Mouse (Mus musculus): ENCODE measurements at regions not wholly inside any gene's neighbourhood (a gene's known extent, or its start where the extent isn't known, plus 50 kb on each side); places are given as distances from the start of the nearest gene placed in this dataset.

DNA sequence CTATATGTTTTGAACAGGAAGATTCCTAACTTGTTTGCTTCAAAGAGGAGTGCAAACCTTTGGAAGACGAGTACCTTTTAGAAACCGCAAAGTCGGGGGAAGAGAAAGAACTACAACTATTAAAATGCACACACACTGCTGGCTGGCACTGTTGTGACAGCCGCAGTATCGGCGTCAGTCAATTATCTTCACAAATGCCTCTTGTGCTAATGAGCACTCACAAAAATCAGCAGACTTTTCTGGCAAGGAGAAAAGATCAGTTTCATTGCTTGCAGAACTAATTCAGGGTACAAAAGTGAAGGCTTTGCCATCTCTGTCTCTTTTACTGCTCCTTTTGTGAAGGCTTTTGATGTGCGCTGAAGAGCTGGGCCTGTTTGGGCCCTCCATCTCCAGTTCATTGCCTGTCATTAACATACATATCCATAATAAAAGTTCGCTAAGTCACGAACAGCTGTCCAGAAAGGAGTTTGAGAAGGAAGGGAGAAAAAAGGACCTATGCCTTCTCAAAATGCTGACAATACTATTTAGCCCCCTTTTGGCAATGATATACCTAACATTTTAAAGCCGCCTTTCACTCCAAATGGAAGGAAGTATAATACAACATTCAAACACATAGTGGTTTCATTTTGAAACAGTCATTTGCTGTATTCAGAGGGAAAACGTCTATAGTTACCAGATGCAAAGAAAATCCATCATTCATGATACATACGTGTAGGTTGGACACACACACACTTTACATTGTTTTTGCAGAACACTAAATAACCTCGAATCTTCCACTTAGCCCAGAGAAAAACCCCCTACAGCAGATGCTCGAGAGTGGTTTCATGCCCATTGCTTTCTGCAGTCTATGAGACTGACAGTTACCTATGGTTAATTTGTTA is 186.6 kb upstream of the Sp8 start:
- no peak for DNase-seq (ENCODE audit: low spot score)

DNA sequence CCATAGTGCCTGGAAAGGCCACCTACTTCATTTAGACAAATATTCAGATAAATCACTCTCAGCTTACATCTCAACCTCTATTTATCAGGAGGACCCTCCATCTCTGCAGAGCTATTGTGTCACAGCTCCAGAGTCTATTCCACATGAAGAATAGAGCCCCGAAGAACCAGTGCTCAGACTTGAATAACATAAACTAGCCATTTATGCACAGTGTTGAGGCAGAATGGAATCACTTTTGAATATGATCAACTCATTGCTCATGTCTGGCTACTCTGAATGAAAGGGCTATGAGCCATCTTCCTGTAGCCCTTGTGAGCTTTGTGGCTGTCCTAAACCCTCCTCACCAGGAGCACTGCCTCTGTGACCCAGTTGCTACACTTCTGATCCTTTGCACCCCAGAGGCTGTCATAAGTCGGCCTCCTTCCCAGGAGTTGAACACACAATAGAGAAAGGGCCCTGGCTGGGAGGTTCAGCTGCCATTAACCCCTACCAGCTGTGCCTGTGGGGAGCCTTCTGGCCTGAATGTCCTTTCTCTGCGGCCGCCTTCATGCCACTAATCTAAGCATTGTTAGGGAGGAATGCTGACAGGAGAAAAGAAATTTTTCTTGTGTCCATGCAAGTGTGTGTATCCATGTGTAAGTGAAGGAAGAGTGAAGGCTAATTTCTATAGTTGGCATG is 195.5 kb upstream of the Sp8 start:
- no peak for DNase-seq (ENCODE audit: low spot score)

DNA sequence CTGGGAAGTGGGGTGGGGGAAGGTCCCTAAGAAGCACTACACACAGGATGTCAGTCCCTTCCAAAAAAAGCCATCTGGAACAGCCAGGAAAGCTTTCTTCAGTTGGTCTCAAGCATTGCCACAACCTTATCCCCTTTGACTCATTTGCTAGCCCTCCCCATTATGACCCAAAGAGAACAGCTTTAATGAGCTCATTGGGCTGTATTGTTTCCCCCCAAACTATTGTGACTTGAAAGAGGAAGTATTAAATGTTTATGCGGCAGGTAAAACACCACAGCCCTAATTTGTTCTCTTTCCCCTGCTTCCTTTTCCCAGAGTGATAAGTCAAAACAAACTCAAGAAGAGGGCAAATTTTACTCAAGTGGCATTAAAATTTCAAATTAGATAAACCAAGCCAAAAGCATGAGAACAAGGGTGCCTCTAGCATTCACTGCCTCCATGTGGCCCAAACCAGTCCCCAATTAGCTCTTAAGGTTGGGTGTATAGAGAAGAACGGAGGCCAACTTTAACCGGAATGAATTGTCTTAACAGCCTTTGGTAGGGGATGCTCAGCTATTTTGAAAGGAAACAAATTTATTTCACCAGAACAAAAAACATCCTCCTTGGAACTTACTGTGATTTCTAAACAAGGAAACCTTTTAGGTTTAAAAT is 196.7 kb upstream of the Sp8 start:
- DNase-seq (ENCODE audit: low spot score): no peak

DNA sequence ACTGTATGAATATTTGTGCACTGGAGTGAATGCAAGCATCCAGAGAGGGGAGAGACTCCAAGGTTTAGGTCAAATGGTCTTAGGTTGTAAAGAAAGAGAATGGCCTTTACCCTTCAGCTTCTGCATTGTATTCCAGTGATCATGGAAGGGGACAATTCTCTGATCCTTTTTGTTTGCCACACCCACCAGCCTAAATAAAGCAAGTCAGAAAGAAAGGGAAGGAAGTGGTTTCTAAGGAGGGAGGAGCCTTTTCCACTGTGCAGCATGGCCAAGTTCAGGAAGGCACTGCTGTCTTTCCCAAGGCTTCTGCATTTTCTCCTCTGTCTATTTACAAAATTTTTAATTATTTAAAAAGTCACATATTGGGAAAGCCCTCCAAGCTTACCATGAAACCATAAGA is 197.5 kb upstream of the Sp8 start:
- no peak for DNase-seq (ENCODE audit: low spot score)

DNA sequence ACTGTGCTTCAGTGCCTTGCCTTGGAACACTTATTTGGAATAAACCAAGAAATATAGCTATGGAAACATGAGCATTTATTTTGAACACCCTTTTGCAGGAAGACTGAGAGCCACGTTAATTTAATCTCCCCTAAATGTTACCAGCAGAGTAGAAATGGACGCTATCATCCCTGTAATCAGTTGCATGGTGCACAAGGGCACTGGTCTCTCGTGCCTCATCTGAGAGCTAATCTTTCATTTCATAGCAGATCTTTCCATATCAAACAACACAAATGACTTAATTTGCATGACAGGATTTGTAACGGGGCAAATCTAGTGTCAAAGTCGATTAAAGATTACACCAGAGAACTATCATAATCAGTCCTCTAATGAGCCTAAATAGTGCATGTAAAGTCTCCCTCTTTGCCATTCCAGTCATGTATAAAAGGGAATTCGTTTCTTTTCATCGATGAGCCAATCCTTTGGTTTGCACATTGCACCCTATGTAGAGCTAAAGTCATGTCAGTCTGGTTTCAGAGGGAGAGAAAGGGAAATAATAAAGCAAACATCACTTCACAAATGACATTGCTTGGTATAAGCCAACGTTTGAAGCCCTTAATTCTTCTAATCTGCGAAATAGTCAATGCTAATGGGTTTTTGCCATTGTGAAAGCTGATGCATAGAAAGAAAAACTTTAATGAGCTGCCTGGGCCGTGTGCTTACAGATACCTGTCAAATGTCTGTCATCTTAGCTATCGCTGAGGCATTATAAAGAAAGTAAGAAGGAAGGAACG is 198.7 kb upstream of the Sp8 start:
- DNase-seq (ENCODE audit: low spot score): no peak

DNA sequence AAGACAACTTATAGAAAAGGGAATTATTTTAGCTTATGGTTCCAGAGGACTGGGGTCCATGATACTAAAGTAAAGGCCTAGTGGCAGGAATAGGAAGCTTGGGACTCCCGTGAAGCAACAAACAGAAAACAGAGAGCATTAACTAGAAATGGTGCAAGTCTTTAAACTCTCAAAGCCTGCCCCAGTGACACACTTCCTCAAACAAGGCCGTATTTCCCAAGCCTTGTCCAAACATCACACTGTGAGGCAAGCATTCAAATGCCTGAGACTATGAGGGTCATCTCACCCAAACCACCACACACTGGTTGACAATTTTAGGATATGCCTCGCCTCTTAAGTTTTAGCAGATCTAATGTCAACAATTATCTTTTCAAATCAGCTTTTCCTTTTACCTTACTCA is 205.2 kb upstream of the Sp8 start:
- no peak for DNase-seq (ENCODE audit: low spot score)

DNA sequence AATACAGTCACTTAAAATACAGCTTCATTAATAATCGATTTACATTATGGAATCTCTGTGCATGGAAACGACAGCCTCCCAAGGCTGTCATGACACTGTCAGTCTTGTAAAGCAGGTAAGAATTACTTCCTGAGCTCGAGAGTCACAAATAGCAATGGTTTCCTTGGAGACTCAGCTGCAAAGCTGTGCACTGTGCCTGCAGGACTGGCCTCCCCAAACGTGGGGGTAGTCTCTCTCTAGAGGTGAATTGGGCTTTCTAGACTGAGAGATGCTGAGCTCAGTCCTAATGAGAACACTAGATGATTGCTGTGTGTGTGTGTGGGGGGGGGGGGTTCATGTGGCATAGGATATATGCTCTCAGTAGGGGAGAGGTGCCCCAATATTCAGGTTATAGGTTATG is 208.9 kb upstream of the Sp8 start:
- DNase-seq (ENCODE audit: low spot score): no peak

DNA sequence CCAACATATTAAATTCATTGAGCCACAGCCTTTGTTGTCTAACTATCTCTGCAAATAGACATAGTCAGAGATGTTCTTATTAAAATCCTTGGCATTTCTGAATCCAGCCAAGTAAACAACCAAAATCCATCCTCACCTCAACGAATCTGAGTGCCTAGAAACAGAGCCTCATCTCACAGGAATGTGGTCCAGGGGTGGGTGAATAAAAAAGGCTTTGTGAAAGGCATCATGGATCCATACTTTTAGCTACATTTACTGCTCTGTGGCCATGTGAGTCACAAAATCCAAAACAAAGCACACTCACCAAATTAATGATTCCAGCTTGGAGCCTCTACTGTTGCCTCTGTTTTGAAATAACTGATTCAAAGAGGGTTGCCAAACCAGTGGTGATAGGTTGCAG is 210.7 kb upstream of the Sp8 start:
- DNase-seq (ENCODE audit: low spot score): no peak

DNA sequence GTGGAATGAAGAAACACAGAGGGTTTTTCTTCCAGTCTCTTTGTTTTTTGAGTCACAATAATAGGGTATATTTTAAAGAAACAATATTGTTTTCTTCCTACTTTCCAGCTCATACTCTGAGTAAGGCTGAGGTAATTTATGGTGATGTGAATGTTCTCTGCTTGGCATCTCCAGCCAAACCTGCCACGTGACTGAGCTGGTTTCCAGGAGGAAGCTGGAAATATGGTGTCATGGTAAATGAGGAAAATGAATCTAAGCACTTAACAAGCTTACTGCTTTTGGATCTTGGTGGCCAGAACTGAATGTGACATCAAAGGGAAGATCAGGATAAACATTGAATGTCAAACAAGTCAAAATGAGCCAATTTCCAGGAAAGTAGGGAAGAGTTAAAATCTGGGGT is 215.8 kb upstream of the Sp8 start:
- no peak for DNase-seq (ENCODE audit: low spot score)

DNA sequence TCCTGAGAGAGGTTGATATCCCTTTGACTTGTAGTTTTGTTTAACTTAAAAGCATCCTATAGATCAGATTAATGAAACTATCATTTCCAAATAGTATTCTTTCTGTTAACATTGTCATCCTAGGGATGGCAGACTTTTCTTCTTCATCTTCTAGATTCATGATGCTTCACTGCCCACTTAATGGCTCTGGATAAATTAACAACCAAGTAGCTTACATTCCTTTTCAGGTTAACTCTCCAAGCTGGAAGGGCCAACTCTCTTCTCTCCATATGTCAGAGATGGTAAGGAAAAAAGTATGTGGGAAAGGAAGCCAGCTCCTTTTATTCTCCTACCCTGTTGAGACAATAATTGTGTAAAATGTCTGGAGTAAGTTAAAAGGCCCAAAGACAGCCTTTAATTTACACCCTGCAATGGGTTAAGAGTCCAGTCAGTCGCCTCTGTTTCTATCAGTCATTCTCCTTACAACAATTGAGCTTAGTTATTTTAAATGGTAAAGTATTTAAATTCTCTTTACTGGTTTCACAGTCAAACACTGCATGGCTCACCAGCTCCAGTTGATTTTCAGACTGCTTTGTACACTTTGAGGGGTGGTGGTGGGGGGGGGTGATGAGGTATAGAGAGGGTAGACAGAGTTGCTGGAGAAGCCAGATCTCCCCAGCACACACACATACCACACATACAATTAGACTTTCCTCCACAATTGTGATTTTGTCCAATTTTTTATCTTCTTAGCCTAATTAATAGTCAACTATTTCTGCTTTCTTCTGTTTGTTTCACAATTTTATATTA is 224.2 kb upstream of the Sp8 start:
- no peak for DNase-seq (ENCODE audit: low spot score)

DNA sequence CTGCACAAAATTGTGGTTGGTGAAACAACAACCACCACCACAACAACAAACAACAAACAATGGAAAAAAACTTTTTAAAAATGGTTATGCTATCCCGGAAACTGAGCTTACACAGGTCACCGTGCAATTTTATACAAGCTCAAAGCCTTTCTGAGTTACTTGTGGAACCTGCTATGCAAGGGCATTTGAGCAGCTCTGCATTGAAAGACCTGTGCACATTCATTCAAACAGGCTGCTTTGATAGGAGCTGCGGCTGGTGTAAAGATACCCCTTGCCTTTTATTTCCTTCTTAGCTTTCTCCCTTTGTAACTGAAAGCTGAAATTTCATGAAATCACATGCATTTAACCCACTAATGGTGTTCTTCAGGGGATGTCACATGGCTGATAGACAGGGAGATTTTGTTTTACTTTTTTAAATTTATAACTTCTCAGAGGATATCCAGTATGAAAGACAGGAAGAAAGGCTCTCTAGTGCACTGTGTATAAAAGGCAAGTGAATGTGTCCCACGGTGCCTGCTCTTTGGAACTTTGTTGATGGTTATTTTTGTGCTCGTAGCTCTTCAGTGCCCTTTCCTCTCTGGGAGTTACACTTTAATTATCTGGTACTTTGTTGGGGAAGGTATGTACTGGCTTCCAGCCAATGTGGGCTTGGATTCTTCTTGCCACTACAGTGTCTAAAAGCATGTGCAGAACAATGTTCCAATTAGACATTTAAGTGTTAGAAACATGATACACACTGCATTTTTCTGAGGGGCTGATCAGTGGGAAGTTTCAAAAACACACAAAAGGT is 225.1 kb upstream of the Sp8 start:
- DNase-seq (ENCODE audit: low spot score): no peak

DNA sequence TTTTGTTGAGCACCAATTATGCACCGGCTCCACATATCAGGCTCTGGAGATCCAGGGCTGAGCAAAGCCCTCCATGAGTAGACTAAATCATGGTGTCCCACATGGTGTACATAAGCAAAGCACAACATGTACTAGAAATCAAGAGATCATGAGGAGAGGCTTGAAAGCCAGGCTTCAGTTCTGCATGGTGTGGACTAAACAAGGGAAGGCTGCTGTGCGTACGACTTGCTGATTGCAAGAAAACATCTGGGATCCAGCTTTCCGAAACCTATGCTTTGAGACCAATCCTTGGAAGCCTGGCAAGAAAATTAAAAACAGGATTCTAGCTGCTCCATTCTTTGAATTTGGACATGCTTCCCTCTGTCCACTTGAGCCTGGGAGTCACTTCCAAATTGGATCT is 249.1 kb upstream of the Sp8 start:
- no peak for DNase-seq (ENCODE audit: low spot score)

DNA sequence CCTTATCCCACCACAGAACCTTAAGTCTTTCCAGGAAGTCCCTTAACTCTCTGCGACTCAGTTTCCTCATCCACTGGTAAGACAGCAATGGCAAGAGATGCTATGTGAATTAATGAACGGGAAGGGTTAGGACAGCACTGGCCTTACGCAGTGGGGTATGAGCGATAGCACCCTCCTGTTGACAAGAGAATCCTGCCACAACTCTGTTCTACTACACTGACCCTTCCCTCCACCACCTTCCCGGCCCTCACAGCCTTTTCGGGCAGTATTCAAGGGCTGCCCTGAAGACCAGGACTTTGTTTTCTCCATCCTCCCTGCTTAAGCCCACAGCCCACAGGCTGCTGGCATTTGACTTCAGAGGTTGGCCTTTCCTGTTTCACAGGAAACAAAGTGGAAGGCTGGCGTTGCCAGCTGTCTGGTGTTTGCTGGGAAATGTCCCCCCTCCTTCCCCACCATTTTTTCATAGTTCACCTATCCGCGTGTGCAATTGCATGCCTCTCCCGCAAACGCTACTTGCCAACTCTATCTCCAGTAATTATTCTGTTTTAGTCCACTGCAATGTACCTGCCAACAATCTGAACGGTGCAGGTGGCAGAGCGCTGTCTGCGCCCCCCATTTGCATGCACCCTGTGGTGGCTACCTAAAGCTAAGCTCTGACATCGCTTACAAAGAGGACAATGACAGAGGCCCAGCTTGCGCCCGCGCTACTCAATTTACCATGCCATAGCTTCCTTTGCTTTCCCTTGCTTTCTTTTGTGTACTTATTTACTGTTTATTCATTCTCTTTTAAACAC is 251.2 kb upstream of the Sp8 start:
- DNase-seq (ENCODE audit: low spot score): no peak

DNA sequence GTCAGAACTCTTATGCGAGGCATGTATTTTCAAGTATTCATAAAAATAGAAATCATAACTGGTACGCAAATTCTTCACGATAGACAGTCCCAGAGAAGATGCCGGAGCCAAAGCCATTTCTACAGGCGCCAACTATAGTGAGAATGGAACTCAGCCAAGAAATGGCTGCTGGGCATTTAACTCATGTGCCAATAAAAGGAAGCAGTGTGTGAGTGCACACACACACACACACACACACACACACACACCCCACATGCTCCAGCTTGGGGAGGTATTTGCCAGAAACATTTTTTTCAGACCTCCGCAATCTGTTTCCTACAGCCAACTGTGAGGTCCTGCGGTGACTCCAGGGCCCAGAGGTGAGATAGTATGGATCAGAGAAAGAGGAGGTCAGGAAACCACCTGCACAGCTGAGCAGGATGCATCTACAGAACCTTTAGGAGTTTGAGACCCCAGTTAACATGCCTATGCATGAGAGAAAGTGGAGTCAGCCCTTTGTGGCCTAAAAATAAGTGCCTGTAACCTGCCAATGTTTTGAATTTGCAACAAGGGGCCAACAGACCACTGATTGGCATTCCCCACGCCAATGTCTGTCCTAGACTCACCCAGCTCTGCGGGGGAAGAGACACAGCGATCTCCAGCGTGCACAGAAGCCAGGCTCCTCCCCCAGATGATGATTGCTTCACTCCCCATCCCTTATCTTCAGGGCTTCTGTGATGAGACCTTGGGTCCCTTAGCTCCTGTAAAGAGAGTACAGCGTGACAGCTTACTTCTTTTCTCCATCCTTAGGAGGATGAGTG is 262.1 kb upstream of the Sp8 start:
- DNase-seq (ENCODE audit: low spot score): no peak

DNA sequence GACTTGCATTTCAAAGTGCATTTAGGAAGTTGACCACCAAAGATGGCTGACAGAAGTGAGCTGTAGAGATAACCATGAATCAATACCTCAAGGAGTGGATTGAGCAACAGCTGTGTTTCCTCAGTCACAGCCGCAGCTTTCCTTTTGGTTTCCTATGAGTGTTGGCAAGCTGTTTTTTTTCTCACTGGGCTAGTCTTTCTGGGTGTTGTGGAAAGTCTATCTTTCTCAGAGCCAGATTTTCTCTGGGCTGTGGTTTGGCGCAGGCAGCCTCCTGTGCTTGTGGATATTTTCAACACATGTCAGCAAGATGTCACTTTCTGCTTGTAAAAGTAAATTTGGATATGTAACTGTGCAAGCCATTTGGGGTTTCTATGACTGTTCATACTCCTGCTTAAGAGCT is 268.6 kb upstream of the Sp4 start:
- no peak for DNase-seq (ENCODE audit: low spot score)

DNA sequence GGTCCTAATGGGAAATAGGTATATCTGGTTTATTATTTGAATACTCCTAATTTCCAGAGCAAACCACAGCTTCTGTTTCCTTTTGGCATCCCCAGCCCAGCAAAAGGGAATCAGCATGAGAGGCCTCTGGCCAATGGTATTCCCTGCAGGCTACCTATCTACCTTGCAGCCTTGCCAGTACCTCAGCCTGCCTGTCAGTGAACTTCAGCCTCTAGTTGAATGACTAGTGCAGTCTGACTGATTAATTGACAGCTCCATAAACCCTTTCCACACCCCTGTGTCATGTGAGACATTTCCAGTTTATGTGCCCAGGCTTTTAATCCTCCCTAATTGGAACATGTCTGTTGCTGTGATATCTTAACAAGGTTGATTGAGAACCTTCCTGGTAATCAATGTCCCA is 265.4 kb upstream of the Sp4 start:
- DNase-seq (ENCODE audit: low spot score): no peak

DNA sequence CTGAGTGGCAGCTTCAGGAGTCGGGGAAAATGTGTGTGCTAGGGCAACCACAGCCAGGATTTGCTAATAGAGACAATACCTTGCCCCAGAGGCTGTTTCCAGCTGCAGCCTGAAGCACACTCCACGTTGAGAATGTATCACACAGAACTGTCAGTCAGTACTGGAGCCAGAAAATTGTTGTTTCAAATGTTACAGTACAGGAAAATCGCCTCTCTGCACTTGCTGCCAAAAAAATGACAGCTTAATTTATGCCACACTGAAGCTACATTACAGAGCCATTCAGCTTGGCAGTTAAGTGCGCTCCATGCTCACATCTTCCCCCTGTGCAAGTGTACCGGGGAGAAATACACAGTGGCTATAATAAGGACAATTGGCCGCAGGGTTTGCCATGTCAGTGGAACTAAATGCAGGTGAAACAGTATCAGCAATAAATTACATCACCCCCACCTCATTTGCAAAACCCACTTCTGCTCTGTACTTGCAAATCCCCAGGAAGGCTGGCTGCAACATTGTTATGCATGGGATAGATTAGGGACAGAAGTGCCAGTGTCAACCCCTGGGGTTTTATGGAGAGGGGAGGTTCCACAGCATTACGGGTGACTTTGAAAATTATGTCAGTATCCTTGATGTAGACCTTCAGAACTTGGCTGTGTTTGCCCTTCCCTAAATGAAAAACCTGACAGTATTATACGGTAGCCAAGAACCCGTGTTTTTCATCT is 263.3 kb upstream of the Sp4 start:
- no peak for DNase-seq (ENCODE audit: low spot score)

DNA sequence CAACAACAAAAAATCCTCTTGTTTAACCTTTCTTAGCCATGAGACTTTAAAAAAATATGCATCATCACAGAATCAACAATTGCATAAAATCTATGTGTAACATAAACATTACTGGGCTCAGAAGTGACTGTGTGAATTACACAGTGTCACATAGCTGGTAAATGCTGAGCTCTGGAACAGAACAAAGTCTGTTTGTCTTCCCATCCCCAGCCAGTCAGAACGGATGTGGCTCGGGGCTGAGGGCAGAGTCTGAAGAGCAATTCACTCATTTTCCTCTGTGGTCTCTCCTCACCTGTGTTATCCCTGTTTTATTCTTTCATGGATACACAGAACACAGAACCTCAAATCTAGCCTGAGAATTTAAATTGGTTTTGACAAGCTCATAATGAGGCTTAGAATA is 261.0 kb upstream of the Sp4 start:
- DNase-seq (ENCODE audit: low spot score): no peak

DNA sequence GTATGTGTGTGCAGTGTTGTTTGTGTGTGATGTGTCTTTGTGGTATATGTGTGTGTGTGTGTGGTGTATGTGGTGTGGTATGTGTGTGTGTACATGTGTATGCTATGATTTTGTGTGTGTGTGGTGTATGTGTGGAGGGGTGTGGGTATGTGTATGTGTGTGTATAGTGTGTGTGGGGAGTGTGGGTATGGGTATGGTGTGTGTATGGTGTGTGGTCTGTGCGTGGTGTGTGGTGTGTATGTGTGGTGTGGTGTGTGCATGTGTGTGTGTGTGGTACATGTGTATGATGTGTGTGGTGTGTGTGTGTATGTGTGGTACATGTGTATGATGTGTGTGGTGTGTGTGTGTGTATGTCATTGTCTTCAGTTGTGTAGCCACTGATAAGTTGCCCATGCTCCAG is 247.8 kb upstream of the Sp4 start:
- no peak for DNase-seq (ENCODE audit: low spot score)
